Comparison of ENCODE assay signal across 8 mouse cellular contexts in the genomic region with DNA sequence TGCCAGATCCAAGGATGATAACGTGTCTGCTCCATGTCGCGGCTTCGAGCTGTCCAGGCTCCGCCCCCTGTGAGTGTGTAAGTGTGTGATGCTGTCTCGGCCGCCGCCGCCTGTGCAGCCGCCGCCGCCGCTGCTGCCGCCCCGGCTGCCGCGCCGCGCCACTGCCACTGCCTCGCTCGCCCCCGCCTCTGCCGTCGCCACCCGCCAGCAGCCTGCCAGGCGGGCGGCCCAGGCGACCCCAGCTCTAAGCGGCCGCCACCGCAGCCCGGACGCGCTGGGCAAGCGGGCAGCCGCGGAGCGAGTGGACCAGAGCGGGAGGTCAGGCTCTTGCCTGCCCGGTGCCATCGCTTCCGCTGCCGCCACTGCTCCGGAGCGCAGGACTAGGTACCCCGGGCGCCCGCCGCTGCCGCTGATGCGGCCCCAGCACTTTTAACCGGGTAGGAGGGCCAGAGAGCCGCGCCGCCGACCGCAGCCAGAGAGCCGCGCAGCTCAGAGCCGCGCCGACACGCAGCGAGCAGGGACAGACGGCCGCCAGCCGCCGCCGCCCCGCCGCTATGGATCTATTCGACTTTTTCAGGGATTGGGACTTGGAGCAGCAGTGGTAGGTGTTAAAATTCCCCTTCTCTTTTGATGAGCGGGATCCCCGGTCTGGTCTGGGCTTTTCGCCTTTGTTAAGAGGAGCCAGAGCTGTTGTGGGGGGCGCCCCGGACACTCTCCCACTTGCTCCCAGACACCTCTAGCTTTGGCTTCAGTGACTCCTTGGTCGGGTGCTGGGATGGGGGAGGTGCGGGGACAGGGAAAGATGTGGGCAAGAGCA. TPM values are rescaled to one million over a fixed set of nuclear protein-coding genes. Genes with fewer than 3 reads are reported as not detected.
DNase-seq lines count a peak whose midpoint lies in the region; ATAC-seq and TF ChIP-seq lines count a peak whose summit lies in the region.

Aff2 (plus strand) TSS at position 57 of the 817 bp plus-strand sequence.

- H3K9ac ChIP-seq in hindbrain, postnatal 0 days (replicated peaks; ENCODE audit: low read length) = peak within 1 kb of the TSS; percentile 67
- peak within 1 kb of the TSS; percentile 71 for H3K9ac ChIP-seq in stomach, embryonic 16.5 days (ENCODE audit: low read length)

- intact Hi-C loops in left cerebral cortex, postnatal 14 days (cut with DNase I) = no loop called here

- 24% methylated on average over 63 of the region's 79 CpGs for WGBS in hindbrain, postnatal 0 days
- WGBS in midbrain, embryonic 10.5 days = 19% methylated on average over 61 of the region's 79 CpGs
- WGBS in stomach, embryonic 16.5 days = 12% methylated on average over 61 of the region's 79 CpGs

- no peak for TF ChIP-seq CTCF in hindbrain, postnatal 0 days (IDR thresholded peaks at IDR 0.05; ENCODE audit: low read depth)

- no peaks in the 10 kb centered on the region for H3K36me3 ChIP-seq in hindbrain, postnatal 0 days (ENCODE audit: insufficient read depth, low read length)
- H3K36me3 ChIP-seq in midbrain, embryonic 10.5 days = no peaks in the 10 kb centered on the region
- H3K36me3 ChIP-seq in stomach, embryonic 16.5 days (ENCODE audit: control insufficient read depth, insufficient read depth, low read length) = no peaks in the 10 kb centered on the region

- DNase-seq in adrenal gland, postnatal 14 days = peak; percentile 43
- peak; percentile 53 for DNase-seq in cerebellum, adult 9-10 months
- peak; percentile 26 to 28 for DNase-seq in frontal cortex, postnatal 14 days (ENCODE audit: low spot score in 2 of 2)
- peak; percentile 78 for DNase-seq in hindbrain, postnatal 0 days (ENCODE audit: low spot score)
- peak; percentile 55 to 59 for DNase-seq in left cerebral cortex, postnatal 14 days (ENCODE audit: low spot score in 2 of 2)
- DNase-seq in midbrain, embryonic 10.5 days (ENCODE audit: low spot score) = peak; percentile 65
- DNase-seq in c-Kit-positive CD71-positive TER-119-positive erythroid progenitor cells, embryonic 14.5 days (ENCODE audit: low spot score) = no peak

- peak within 1 kb of the TSS; percentile 73 for H3K27ac ChIP-seq in hindbrain, postnatal 0 days
- peak within 1 kb of the TSS; percentile 83 for H3K27ac ChIP-seq in midbrain, embryonic 10.5 days (replicated peaks)
- no peak within 1 kb of the TSS for H3K27ac ChIP-seq in stomach, embryonic 16.5 days (ENCODE audit: low read length)

- H3K9me3 ChIP-seq in hindbrain, postnatal 0 days (ENCODE audit: low read length) = no peaks in the 10 kb centered on the region
- no peaks in the 10 kb centered on the region for H3K9me3 ChIP-seq in midbrain, embryonic 10.5 days (replicated peaks)
- H3K9me3 ChIP-seq in stomach, embryonic 16.5 days (replicated peaks; ENCODE audit: control insufficient read depth, low read length) = no peaks in the 10 kb centered on the region

- H3K4me1 ChIP-seq in hindbrain, postnatal 0 days (ENCODE audit: insufficient read depth, low read length) = no peaks in the 10 kb centered on the region
- H3K4me1 ChIP-seq in midbrain, embryonic 10.5 days = peaks cover 11% of the 10 kb centered on the region
- H3K4me1 ChIP-seq in stomach, embryonic 16.5 days (ENCODE audit: control insufficient read depth, insufficient read depth, low read length) = no peaks in the 10 kb centered on the region

- no peaks in the 10 kb centered on the region for H3K27me3 ChIP-seq in hindbrain, postnatal 0 days (ENCODE audit: insufficient read depth, low read length)
- H3K27me3 ChIP-seq in midbrain, embryonic 10.5 days (ENCODE audit: low read depth, poor library complexity, severe bottlenecking) = peaks cover 45% of the 10 kb centered on the region
- H3K27me3 ChIP-seq in stomach, embryonic 16.5 days (ENCODE audit: control insufficient read depth, insufficient read depth, low read length) = peaks cover 13% of the 10 kb centered on the region

- H3K4me3 ChIP-seq in hindbrain, postnatal 0 days (ENCODE audit: low read length) = peak within 1 kb of the TSS; percentile 50
- H3K4me3 ChIP-seq in midbrain, embryonic 10.5 days = peak within 1 kb of the TSS; percentile 66
- H3K4me3 ChIP-seq in stomach, embryonic 16.5 days (replicated peaks; ENCODE audit: low read length) = peak within 1 kb of the TSS; percentile 62

- peak; percentile 94 for ATAC-seq in hindbrain, postnatal 0 days
- ATAC-seq in stomach, embryonic 16.5 days (ENCODE audit: insufficient read depth, low FRiP score) = peak; percentile 85

- H3K4me2 ChIP-seq in hindbrain, postnatal 0 days (ENCODE audit: low read depth, low read length) = peak within 1 kb of the TSS; percentile 59
- peak within 1 kb of the TSS; percentile 56 for H3K4me2 ChIP-seq in stomach, embryonic 16.5 days (ENCODE audit: low read depth, low read length)

RNA-seq across cellular contexts. Expression of gene Aff2, which starts in this region (rescaled TPM):
- total RNA-seq in adrenal gland, postnatal 14 days (2021) = 3.8 and 4.7 TPM in 2 replicates
- 13.7 and 20.0 TPM in 2 replicates for total RNA-seq in hindbrain, postnatal 0 days (2014; rRNA removed)
- polyA plus RNA-seq in hindbrain, postnatal 0 days (2015; fragmentation: Nextera tagmentation; extraction: Ambion mirVana) = 17.2 and 17.9 TPM in 2 replicates
- total RNA-seq in left cerebral cortex, postnatal 14 days (2021) = 10 to 100 TPM; 24.0 to 26.5 TPM
- 3.7 and 3.9 TPM in 2 replicates for polyA plus RNA-seq in midbrain, embryonic 10.5 days (2016; fragmentation: Nextera tagmentation; extraction: Ambion mirVana)
- 1.2 and 1.7 TPM in 2 replicates for polyA plus RNA-seq in stomach, embryonic 16.5 days (2015; fragmentation: Nextera tagmentation; extraction: Ambion mirVana)
